Comparison of ENCODE assay signal across 9 mouse cellular contexts in genomic region chr6:140924319-140924981, GRCm38 (mm10).
DNase-seq lines count a peak whose midpoint lies in the region; ATAC-seq and TF ChIP-seq lines count a peak whose summit lies in the region.
"Had no signal": no experiment of that assay in that cellular context is flagged by ENCODE, and none has a peak within 500 bp of the region (broad histone marks: within the 10 kb centered on the region; RNA-seq: fewer than 3 reads in every experiment).

No protein-coding gene starts in this region.

- H3K4me3 ChIP-seq in thymus, adult 2 months (ENCODE audit: control insufficient read depth, insufficient read depth, low read length): no peak overlapping the region
- no peak overlapping the region for H3K4me3 ChIP-seq in kidney, embryonic 16.5 days (ENCODE audit: low read length)
- H3K4me3 ChIP-seq in liver, embryonic 14.5 days (ENCODE audit: insufficient read depth in 1 of 2, low read depth in 2 of 2, low read length in 2 of 2): no peak overlapping the region
- H3K4me3 ChIP-seq: liver, embryonic 15.5 days had no signal

- H3K9ac ChIP-seq in kidney, embryonic 16.5 days (replicated peaks; ENCODE audit: low read length): no peak overlapping the region
- no peak overlapping the region for H3K9ac ChIP-seq in liver, embryonic 14.5 days (replicated peaks)
- H3K9ac ChIP-seq: liver, embryonic 15.5 days had no signal

- H3K36me3 ChIP-seq in thymus, adult 2 months (ENCODE audit: control insufficient read depth, insufficient read depth, low read length): no peaks in the 10 kb centered on the region
- H3K36me3 ChIP-seq in kidney, embryonic 16.5 days (ENCODE audit: insufficient read depth, low read length): no peaks in the 10 kb centered on the region
- H3K36me3 ChIP-seq in liver, embryonic 14.5 days (replicated peaks; ENCODE audit: control insufficient read depth, insufficient read depth, low read depth): no peaks in the 10 kb centered on the region
- H3K36me3 ChIP-seq: liver, embryonic 15.5 days had no signal

- peak; percentile 3 for DNase-seq in thymus, adult 2 months
- DNase-seq in thymus, adult 18-20 months: no peak
- DNase-seq in cerebellum, adult 8-10 months: peak; percentile 66
- peak in 2 of 3 experiments; percentile 1 for DNase-seq in liver, embryonic 14.5 days (ENCODE audit: low read depth in 3 of 3, low spot score in 3 of 3)
- DNase-seq in retina, adult 2 months (ENCODE audit: low read depth, low spot score): peak; percentile 20
- DNase-seq in spleen, adult 12 weeks (ENCODE audit: low spot score): no peak

- no peaks in the 10 kb centered on the region for H3K27me3 ChIP-seq in thymus, adult 2 months (ENCODE audit: control insufficient read depth, insufficient read depth, low read length)
- H3K27me3 ChIP-seq in kidney, embryonic 16.5 days (ENCODE audit: insufficient read depth, low read length): no peaks in the 10 kb centered on the region
- H3K27me3 ChIP-seq in liver, embryonic 14.5 days (ENCODE audit: control insufficient read depth, insufficient read depth, low read length): no peaks in the 10 kb centered on the region
- H3K27me3 ChIP-seq: liver, embryonic 15.5 days had no signal

- no peak for TF ChIP-seq POLR2A in thymus, adult 2 months (IDR thresholded peaks at IDR 0.05; ENCODE audit: control insufficient read depth, extremely low read depth, insufficient read depth, low read length, poor library complexity)

- no peak overlapping the region for H3K27ac ChIP-seq in thymus, adult 2 months (ENCODE audit: control insufficient read depth, insufficient read depth, low read length)
- H3K27ac ChIP-seq in kidney, embryonic 16.5 days (ENCODE audit: low read length): no peak overlapping the region
- no peak overlapping the region for H3K27ac ChIP-seq in liver, embryonic 14.5 days
- H3K27ac ChIP-seq: liver, embryonic 15.5 days had no signal

- WGBS in thymus, adult 2 months: 47% methylated on average over 12 of the region's 12 CpGs
- WGBS in kidney, embryonic 16.5 days: 41% methylated on average over 12 of the region's 12 CpGs
- WGBS in liver, embryonic 14.5 days (ENCODE audit: insufficient replicate concordance): 41% methylated on average over 12 of the region's 12 CpGs

- TF ChIP-seq EP300 in liver, embryonic 14.5 days (IDR thresholded peaks at IDR 0.05; ENCODE audit: low read depth): no peak

- peak; percentile 64 for ATAC-seq in frontal cortex, adult (ENCODE audit: low TSS enrichment)
- ATAC-seq in kidney, embryonic 16.5 days (ENCODE audit: low FRiP score, low TSS enrichment): peak; percentile 79; the same call in 1 of the 2 replicates
- ATAC-seq in liver, embryonic 14.5 days (ENCODE audit: insufficient read depth): no peak

- H3K4me1 ChIP-seq in thymus, adult 2 months (replicated peaks; ENCODE audit: control insufficient read depth, insufficient read depth, low read length): no peaks in the 10 kb centered on the region
- H3K4me1 ChIP-seq in kidney, embryonic 16.5 days (ENCODE audit: insufficient read depth, low read length): no peaks in the 10 kb centered on the region
- no peaks in the 10 kb centered on the region for H3K4me1 ChIP-seq in liver, embryonic 14.5 days (replicated peaks; ENCODE audit: control insufficient read depth in 2 of 2, insufficient read depth in 2 of 2, low read length in 1 of 2)
- H3K4me1 ChIP-seq: liver, embryonic 15.5 days had no signal

- no peak overlapping the region for H3K4me2 ChIP-seq in kidney, embryonic 16.5 days (replicated peaks; ENCODE audit: low read depth, low read length)
- H3K4me2 ChIP-seq in liver, embryonic 14.5 days (ENCODE audit: low read depth): no peak overlapping the region
- H3K4me2 ChIP-seq: liver, embryonic 15.5 days had no signal

- no peak for TF ChIP-seq CTCF in thymus, adult 2 months (IDR thresholded peaks at IDR 0.05; ENCODE audit: borderline replicate concordance, control insufficient read depth, extremely low read depth, insufficient read depth, low read length, poor library complexity)
- peak; percentile 43; the same call in 1 of the 2 replicates for TF ChIP-seq CTCF in liver, embryonic 14.5 days (IDR thresholded peaks at IDR 0.05; ENCODE audit: low read depth)

- H3K9me3 ChIP-seq in kidney, embryonic 16.5 days (ENCODE audit: low read length): no peaks in the 10 kb centered on the region
- H3K9me3 ChIP-seq in liver, embryonic 14.5 days (ENCODE audit: control insufficient read depth, low read length): no peaks in the 10 kb centered on the region
- H3K9me3 ChIP-seq: liver, embryonic 15.5 days had no signal

Comparison
In these comparisons a context has a peak if more than half of its experiments do, and no peak if none do; other contexts are left out.
1. DNase-seq: peak in thymus, adult 2 months (single experiment), cerebellum, adult 8-10 months (single experiment), liver, embryonic 14.5 days (2 of 3) and retina, adult 2 months (single experiment); none in thymus, adult 18-20 months (0 of 2) and spleen, adult 12 weeks (single experiment).